Mouse (Mus musculus) lung, embryonic 14.5 days (tissue): Measurements from ENCODE around the gene Coq10a. TPM values are rescaled to one million over a fixed set of nuclear protein-coding genes. Genes with fewer than 3 reads are reported as not detected.

Experiments used
- ATAC-seq: fragments of 200-750 bp; cut with Nextera tagmentation; 2 replicates; pipeline ENCODE4 v1.8.0; 2017; ENCODE audit warnings: mild to moderate bottlenecking, moderate TSS enrichment, moderate library complexity; ENCODE audit not compliant: insufficient read depth
- DNase-seq: peaks from one replicate; pipeline ENCODE4 v3.0.0-alpha.2; 2015
- H3K27ac ChIP-seq: fragments of 300-500 bp; sonication (generic); 2 replicates; pipeline ENCODE4 v1.5.1; 2014; ENCODE audit warnings: low read depth, mild to moderate bottlenecking, moderate library complexity
- H3K27me3 ChIP-seq: fragments of 300-500 bp; sonication (generic); 2 replicates; pipeline ENCODE4 v1.6.1; 2014; ENCODE audit warnings: low read length, control low read depth; ENCODE audit not compliant: insufficient read depth
- H3K36me3 ChIP-seq: fragments of 300-500 bp; sonication (generic); 2 replicates; pipeline ENCODE4 v1.6.1; 2014; ENCODE audit warnings: control low read depth; ENCODE audit not compliant: insufficient read depth
- H3K4me1 ChIP-seq: fragments of 300-500 bp; sonication (generic); 2 replicates; pipeline ENCODE4 v1.6.1; 2014; ENCODE audit warnings: antibody characterized with exemption, control low read depth; ENCODE audit not compliant: insufficient read depth
- H3K4me2 ChIP-seq: fragments of 300-500 bp; sonication (generic); 2 replicates; pipeline ENCODE4 v1.6.1; 2014; ENCODE audit warnings: mild to moderate bottlenecking
- H3K4me3 ChIP-seq: fragments of 300-500 bp; sonication (generic); 2 replicates; pipeline ENCODE4 v1.5.1; 2014; ENCODE audit warnings: low read depth, low read length
- H3K9ac ChIP-seq: fragments of 300-500 bp; sonication (generic); 2 replicates; pipeline ENCODE4 v1.6.1; 2014
- H3K9me3 ChIP-seq: fragments of 300-500 bp; sonication (generic); 2 replicates; pipeline ENCODE4 v1.6.1; 2016; ENCODE audit warnings: low read depth, low read length, control low read depth
- CTCF ChIP-seq: IDR thresholded peaks from 2 replicates; pipeline ENCODE4 v1.5.1; 2016; ENCODE audit warnings: antibody characterized with exemption, low read depth
- WGBS: fragments of 180-500 bp; shearing (Covaris S2); extraction: QIAGEN DNeasy Blood & Tissue Kit; methylation state at CpG from one replicate; pipeline ENCODE4 v1.1.7; 2014; 5-methylcytosine and 5-hydroxymethylcytosine counted together
- polyA plus RNA-seq: library from polyadenylated mRNA; unstranded; fragments of >200 nt; fragmentation: Nextera tagmentation; extraction: Ambion mirVana; gene quantifications from 2 replicates; pipeline ENCODE4 v1.2.1, GENCODE M21; 2014

Coq10a gene
- polyA plus RNA-seq, 1 experiment from 2014 or later, result 12.8 TPM

DNA sequence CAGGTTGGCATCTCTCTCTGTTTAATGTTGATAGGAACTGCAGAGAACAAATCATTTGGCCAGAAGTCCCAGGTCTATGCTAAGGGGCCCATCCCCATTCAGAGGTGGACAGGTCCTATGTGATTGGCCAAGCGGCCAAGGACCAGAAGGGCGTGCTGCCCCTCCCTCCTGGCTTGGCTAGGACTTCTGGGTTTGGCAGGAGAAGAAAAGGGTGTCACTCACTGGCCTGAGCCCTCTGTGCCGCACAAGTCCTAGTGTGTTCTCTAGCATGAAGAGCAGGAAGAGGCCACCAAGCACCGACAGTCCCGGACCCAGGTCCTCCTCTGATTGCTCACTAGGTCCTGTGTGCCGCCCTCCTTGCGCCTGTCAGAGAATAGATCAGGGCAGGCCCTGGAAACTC, 28.7 kb upstream of the Coq10a start:
- no peak overlapping the region for H3K4me3 ChIP-seq
- no peak for TF ChIP-seq CTCF
- H3K4me2 ChIP-seq, result no peak overlapping the region
- H3K27me3 ChIP-seq, result no peaks in the 10 kb centered on the region
- DNase-seq (no peak), ATAC-seq (no peak)
- H3K36me3 ChIP-seq, result peaks cover 46% of the 10 kb centered on the region
- H3K9ac ChIP-seq, result no peak overlapping the region
- H3K4me1 ChIP-seq, result no peaks in the 10 kb centered on the region
- no peak overlapping the region for H3K27ac ChIP-seq
- no peaks in the 10 kb centered on the region for H3K9me3 ChIP-seq
- 62% methylated on average over 7 of the region's 7 CpGs for WGBS

GRCm38 (mm10) chr10:128396716-128397264, 28.0 kb upstream of the Coq10a start:
- H3K9me3 ChIP-seq, result no peaks in the 10 kb centered on the region
- peaks cover 53% of the 10 kb centered on the region for H3K36me3 ChIP-seq
- H3K4me2 ChIP-seq, result no peak overlapping the region
- H3K27ac ChIP-seq, result no peak overlapping the region
- 62% methylated on average over 10 of the region's 10 CpGs for WGBS
- DNase-seq (no peak), ATAC-seq (no peak; the same call in 1 of the 2 replicates)
- no peak for TF ChIP-seq CTCF
- H3K4me3 ChIP-seq, result no peak overlapping the region
- H3K27me3 ChIP-seq, result no peaks in the 10 kb centered on the region
- no peaks in the 10 kb centered on the region for H3K4me1 ChIP-seq
- no peak overlapping the region for H3K9ac ChIP-seq

GRCm38 (mm10) chr10:128396017-128396673, 27.3 kb upstream of the Coq10a start:
- Histone ChIP-seq H3K27me3 (no peaks in the 10 kb centered on the region), H3K9me3 (no peaks in the 10 kb centered on the region), H3K9ac (no peak overlapping the region), H3K4me1 (no peaks in the 10 kb centered on the region), H3K4me2 (no peak overlapping the region), H3K4me3 (no peak overlapping the region), H3K36me3 (peaks cover 59% of the 10 kb centered on the region), H3K27ac (no peak overlapping the region)
- ATAC-seq (no peak), DNase-seq (no peak)
- 49% methylated on average over 11 of the region's 11 CpGs for WGBS
- no peak for TF ChIP-seq CTCF

DNA sequence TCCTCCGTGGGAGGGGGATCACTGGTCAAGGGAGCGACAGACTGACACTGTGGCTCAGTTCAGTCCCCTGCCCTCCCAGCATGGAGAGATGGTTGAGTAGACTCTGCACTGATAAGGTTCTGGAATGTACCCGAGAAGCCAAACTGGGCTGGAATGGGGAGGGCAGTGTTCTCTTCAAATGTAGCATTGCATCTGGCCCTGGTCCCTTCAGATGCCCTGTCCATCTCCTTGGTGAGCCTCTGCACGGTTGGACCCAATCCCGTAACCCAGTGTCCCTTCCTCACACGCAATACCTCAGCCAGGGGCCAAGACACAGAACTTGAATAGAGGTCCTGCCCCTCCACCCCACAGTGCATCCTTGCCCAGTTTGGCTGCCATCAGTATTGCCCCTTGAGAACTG, 23.1 kb upstream of the Coq10a start:
- H3K9me3 ChIP-seq, result no peaks in the 10 kb centered on the region
- TF ChIP-seq CTCF, result no peak
- ATAC-seq, result no peak
- H3K4me1 ChIP-seq, result no peaks in the 10 kb centered on the region
- 71% methylated on average over 6 of the region's 6 CpGs for WGBS
- peaks cover 97% of the 10 kb centered on the region for H3K36me3 ChIP-seq
- no peak overlapping the region for H3K9ac ChIP-seq
- H3K27ac ChIP-seq, result no peak overlapping the region
- DNase-seq, result no peak
- no peak overlapping the region for H3K4me3 ChIP-seq
- H3K27me3 ChIP-seq, result no peaks in the 10 kb centered on the region
- H3K4me2 ChIP-seq, result no peak overlapping the region

DNA sequence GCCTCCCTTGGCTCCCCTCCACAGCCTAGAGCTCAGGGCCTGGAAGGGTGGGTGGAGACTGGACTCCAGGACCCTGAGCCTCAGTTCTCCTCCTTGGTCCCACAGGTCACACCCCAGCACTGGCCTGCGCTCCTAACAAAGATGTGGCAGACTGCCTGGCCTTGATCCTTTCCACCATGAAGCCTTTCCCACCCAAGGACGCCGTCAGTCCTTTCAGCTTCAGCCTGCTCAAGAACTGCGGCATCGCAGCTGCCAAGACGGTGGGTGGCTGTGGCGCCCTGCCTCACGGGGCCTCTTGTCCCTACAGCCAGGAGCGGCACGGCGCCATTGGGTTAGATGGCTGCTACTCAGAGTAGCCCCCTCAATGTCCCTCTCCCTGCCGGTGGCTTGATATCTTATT, 21.6 kb upstream of the Coq10a start:
- Histone ChIP-seq H3K27ac (no peak overlapping the region), H3K36me3 (peaks cover 99% of the 10 kb centered on the region), H3K4me3 (no peak overlapping the region), H3K27me3 (no peaks in the 10 kb centered on the region), H3K9me3 (no peaks in the 10 kb centered on the region), H3K4me1 (no peaks in the 10 kb centered on the region), H3K9ac (no peak overlapping the region), H3K4me2 (no peak overlapping the region)
- no peak for ATAC-seq
- 84% methylated on average over 12 of the region's 12 CpGs for WGBS
- no peak for TF ChIP-seq CTCF
- DNase-seq, result no peak

DNA sequence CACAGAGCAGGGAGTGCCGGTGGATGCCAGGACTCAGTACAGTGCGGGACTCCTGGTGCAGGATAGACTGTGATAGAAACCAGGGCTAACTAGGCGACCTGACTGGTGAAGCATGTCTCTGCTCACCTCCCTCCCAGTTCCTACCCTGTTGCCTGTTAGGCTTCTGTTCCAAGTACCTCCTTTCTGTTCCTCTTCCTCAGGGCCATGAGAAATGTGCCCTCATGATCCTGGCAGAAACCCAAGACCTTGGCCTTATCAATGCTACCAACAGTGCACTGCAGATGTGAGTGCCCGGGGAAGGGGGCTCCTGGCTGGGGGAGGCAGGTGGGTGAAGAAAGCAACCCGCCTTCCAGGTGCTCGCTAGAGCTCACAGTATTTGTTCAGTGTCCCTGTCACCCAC, 20.8 kb upstream of the Coq10a start:
- H3K9me3 ChIP-seq, result no peaks in the 10 kb centered on the region
- no peak for ATAC-seq
- H3K27me3 ChIP-seq, result no peaks in the 10 kb centered on the region
- no peak overlapping the region for H3K4me2 ChIP-seq
- no peak for DNase-seq
- no peak for TF ChIP-seq CTCF
- 77% methylated on average over 6 of the region's 6 CpGs for WGBS
- H3K4me3 ChIP-seq, result no peak overlapping the region
- peaks cover 100% of the 10 kb centered on the region for H3K36me3 ChIP-seq
- H3K4me1 ChIP-seq, result no peaks in the 10 kb centered on the region
- no peak overlapping the region for H3K27ac ChIP-seq
- no peak overlapping the region for H3K9ac ChIP-seq

- TF ChIP-seq CTCF, result no peak
- DNase-seq (no peak), ATAC-seq (no peak)
- peaks cover 100% of the 10 kb centered on the region for H3K36me3 ChIP-seq
- no peaks in the 10 kb centered on the region for H3K9me3 ChIP-seq
- H3K4me2 ChIP-seq, result no peak overlapping the region
- H3K9ac ChIP-seq, result no peak overlapping the region
- H3K27me3 ChIP-seq, result no peaks in the 10 kb centered on the region
- H3K4me1 ChIP-seq, result no peaks in the 10 kb centered on the region
- H3K4me3 ChIP-seq, result no peak overlapping the region
- WGBS, result 89% methylated on average over 14 of the region's 14 CpGs
- no peak overlapping the region for H3K27ac ChIP-seq
These were observed 20.1 kb upstream of the Coq10a start for GRCm38 (mm10) chr10:128388941-128389340.
